9 mouse cellular contexts compared by ENCODE assay signal in genomic region chr1:90967583-90967982, GRCm38 (mm10). TPM values are rescaled to one million over a fixed set of nuclear protein-coding genes. Genes with fewer than 3 reads are reported as not detected.
DNase-seq lines count a peak whose midpoint lies in the region; ATAC-seq and TF ChIP-seq lines count a peak whose summit lies in the region.
"Had no signal": no experiment of that assay in that cellular context is flagged by ENCODE, and none has a peak within 500 bp of the region (broad histone marks: within the 10 kb centered on the region; RNA-seq: fewer than 3 reads in every experiment).

No protein-coding gene starts in this region.

- WGBS in heart, embryonic 14.5 days, result 46% methylated on average over 7 of the region's 7 CpGs
- 19% methylated on average over 7 of the region's 7 CpGs for WGBS in large intestine, adult 2 months
- WGBS in thymus, adult 2 months, result 93% methylated on average over 7 of the region's 7 CpGs
- 16% methylated on average over 7 of the region's 7 CpGs for WGBS in cerebellum, adult 2 months

- H3K9me3 ChIP-seq in heart, embryonic 14.5 days (ENCODE audit: control insufficient read depth, low read length), result no peaks in the 10 kb centered on the region

- no peaks in the 10 kb centered on the region; the same call in 1 of the 2 replicates for H3K27me3 ChIP-seq in heart, embryonic 14.5 days (ENCODE audit: control insufficient read depth, insufficient read depth, low read length)
- no peaks in the 10 kb centered on the region for H3K27me3 ChIP-seq in thymus, adult 2 months (ENCODE audit: control insufficient read depth, insufficient read depth, low read length)
- no peaks in the 10 kb centered on the region for H3K27me3 ChIP-seq in cerebellum, adult 2 months (ENCODE audit: control insufficient read depth, insufficient read depth, low read length)

- ATAC-seq in heart, embryonic 14.5 days (ENCODE audit: insufficient number of reproducible peaks, insufficient read depth, low FRiP score, low read depth), result peak; percentile 41; the same call in 1 of the 2 replicates

- no peaks in the 10 kb centered on the region for H3K36me3 ChIP-seq in heart, embryonic 14.5 days (ENCODE audit: control insufficient read depth, insufficient read depth, low read length)
- no peaks in the 10 kb centered on the region for H3K36me3 ChIP-seq in thymus, adult 2 months (ENCODE audit: control insufficient read depth, insufficient read depth, low read length)

- H3K4me1 ChIP-seq in heart, embryonic 14.5 days (ENCODE audit: control insufficient read depth in 2 of 2, insufficient read depth in 2 of 2, low read length in 2 of 2), result peaks cover 26 to 45% of the 10 kb centered on the region in 2 experiments
- H3K4me1 ChIP-seq in thymus, adult 2 months (replicated peaks; ENCODE audit: control insufficient read depth, insufficient read depth, low read length), result no peaks in the 10 kb centered on the region
- no peaks in the 10 kb centered on the region; the same call in 1 of the 2 replicates for H3K4me1 ChIP-seq in cerebellum, adult 2 months (ENCODE audit: control insufficient read depth, insufficient read depth, low read length)

- peak; percentile 26 for DNase-seq in gastrocnemius, adult 18-20 months (ENCODE audit: low spot score)
- no peak for DNase-seq in gastrocnemius, postnatal 36 days
- DNase-seq in adipocyte (ENCODE audit: low spot score), result peak; percentile 61
- DNase-seq in large intestine, adult 2 months (ENCODE audit: low read depth, low spot score), result peak; percentile 78
- DNase-seq in thymus, adult 2 months, result no peak
- no peak for DNase-seq in spleen, postnatal 4 days (ENCODE audit: low spot score in 2 of 2)
- no peak for DNase-seq in cerebellum, adult 2 months

- intact Hi-C loops in gastrocnemius, postnatal 36 days (cut with DNase I), result no loop called here

- H3K9ac ChIP-seq in heart, embryonic 14.5 days (ENCODE audit: low read length), result peak overlapping the region; percentile 53; the same call in 1 of the 2 replicates

- TF ChIP-seq CTCF in thymus, adult 2 months (IDR thresholded peaks at IDR 0.05; ENCODE audit: borderline replicate concordance, control insufficient read depth, extremely low read depth, insufficient read depth, low read length, poor library complexity), result no peak
- TF ChIP-seq CTCF in cerebellum, adult 2 months (IDR thresholded peaks at IDR 0.05; ENCODE audit: borderline replicate concordance, insufficient read depth, low read depth, low read length), result no peak

- peak overlapping the region; percentile 13 for H3K4me2 ChIP-seq in heart, embryonic 14.5 days (ENCODE audit: low read length)

- H3K27ac ChIP-seq in heart, embryonic 14.5 days (replicated peaks in 1 of 2; ENCODE audit: control insufficient read depth in 1 of 2, insufficient read depth in 1 of 2, low read depth in 2 of 2, low read length in 2 of 2), result peak overlapping the region; percentile 55 to 66; a peak in 3 of 4 replicates
- no peak overlapping the region for H3K27ac ChIP-seq in thymus, adult 2 months (ENCODE audit: control insufficient read depth, insufficient read depth, low read length)
- H3K27ac ChIP-seq in cerebellum, adult 2 months (ENCODE audit: insufficient read depth, low read length), result no peak overlapping the region

- H3K4me3 ChIP-seq in heart, embryonic 14.5 days (ENCODE audit: control insufficient read depth in 1 of 2, insufficient read depth in 1 of 2, low read depth in 1 of 2, low read length in 2 of 2), result no peak overlapping the region
- H3K4me3 ChIP-seq in thymus, adult 2 months (ENCODE audit: control insufficient read depth, insufficient read depth, low read length), result no peak overlapping the region
- no peak overlapping the region for H3K4me3 ChIP-seq in cerebellum, adult 2 months (replicated peaks; ENCODE audit: insufficient read depth, low read depth, low read length)

- TF ChIP-seq POLR2A in thymus, adult 2 months (IDR thresholded peaks at IDR 0.05; ENCODE audit: control insufficient read depth, extremely low read depth, insufficient read depth, low read length, poor library complexity), result no peak
- no peak for TF ChIP-seq POLR2A in cerebellum, adult 2 months (IDR thresholded peaks at IDR 0.05; ENCODE audit: borderline replicate concordance, insufficient read depth, low read length)

RNA-seq across cellular contexts. Expression of gene Rab17, which starts 1.9 kb away (rescaled TPM):
- total RNA-seq in gastrocnemius, adult 18-20 months (2021), result not detected
- not detected for total RNA-seq in gastrocnemius, postnatal 36 days (2021)
- polyA plus RNA-seq in heart, embryonic 14.5 days (2014; fragmentation: Nextera tagmentation; extraction: Ambion mirVana), result 2.5 and 2.7 TPM in 2 replicates
- polyA plus RNA-seq in large intestine, adult 2 months (2012; rRNA removed), result 42.0 and 47.8 TPM in 2 replicates
- polyA plus RNA-seq in thymus, adult 2 months (2012; rRNA removed), result 0.85 and 0.94 TPM in 2 replicates
- not detected in 2 replicates for polyA plus RNA-seq in cerebellum, adult 2 months (2012; rRNA removed)

RNA-seq across cellular contexts. Expression of gene Prlh, which starts 14.7 kb away (rescaled TPM):
- not detected for total RNA-seq in gastrocnemius, adult 18-20 months (2021)
- total RNA-seq in gastrocnemius, postnatal 36 days (2021), result not detected
- not detected in 2 replicates for polyA plus RNA-seq in heart, embryonic 14.5 days (2014; fragmentation: Nextera tagmentation; extraction: Ambion mirVana)
- polyA plus RNA-seq in large intestine, adult 2 months (2012; rRNA removed), result not detected in 2 replicates
- polyA plus RNA-seq in thymus, adult 2 months (2012; rRNA removed), result not detected in 2 replicates
- 1.1 TPM in 1 of 2 replicates, not detected in the other for polyA plus RNA-seq in cerebellum, adult 2 months (2012; rRNA removed)
- total RNA-seq: CH12.LX had no signal

RNA-seq across cellular contexts. Expression of gene Lrrfip1, which starts 31.0 kb away (rescaled TPM):
- 100 to 1,000 TPM; 119 to 121 TPM for total RNA-seq in gastrocnemius, adult 18-20 months (2021)
- 100 to 1,000 TPM; 159 to 165 TPM for total RNA-seq in gastrocnemius, postnatal 36 days (2021)
- 151 and 161 TPM in 2 replicates for polyA plus RNA-seq in heart, embryonic 14.5 days (2014; fragmentation: Nextera tagmentation; extraction: Ambion mirVana)
- 10.6 and 16.7 TPM in 2 replicates for polyA plus RNA-seq in large intestine, adult 2 months (2012; rRNA removed)
- 24.1 and 31.8 TPM in 2 replicates for polyA plus RNA-seq in thymus, adult 2 months (2012; rRNA removed)
- 50.7 and 52.3 TPM in 2 replicates for polyA plus RNA-seq in cerebellum, adult 2 months (2012; rRNA removed)

RNA-seq across cellular contexts. Expression of gene Mlph, which starts 52.7 kb away (rescaled TPM):
- total RNA-seq in gastrocnemius, adult 18-20 months (2021), result under 1 TPM; 0.21 to 0.32 TPM
- under 1 TPM; 0.20 to 0.22 TPM for total RNA-seq in gastrocnemius, postnatal 36 days (2021)
- 0.24 and 0.36 TPM in 2 replicates for polyA plus RNA-seq in heart, embryonic 14.5 days (2014; fragmentation: Nextera tagmentation; extraction: Ambion mirVana)
- 16.3 and 18.8 TPM in 2 replicates for polyA plus RNA-seq in large intestine, adult 2 months (2012; rRNA removed)
- polyA plus RNA-seq in thymus, adult 2 months (2012; rRNA removed), result 1.4 and 2.0 TPM in 2 replicates
- polyA plus RNA-seq in cerebellum, adult 2 months (2012; rRNA removed), result 2.5 and 3.3 TPM in 2 replicates
- total RNA-seq: CH12.LX had no signal

Comparison
In these comparisons a context has a peak if more than half of its experiments do, and no peak if none do; other contexts are left out.
1. DNase-seq: peak in gastrocnemius, adult 18-20 months (single experiment), adipocyte (single experiment) and large intestine, adult 2 months (single experiment); none in gastrocnemius, postnatal 36 days (0 of 2), thymus, adult 2 months (single experiment), spleen, postnatal 4 days (0 of 2) and cerebellum, adult 2 months (0 of 2).
2. H3K27ac ChIP-seq: peak in heart, embryonic 14.5 days (2 of 2); none in thymus, adult 2 months (single experiment) and cerebellum, adult 2 months (single experiment).
3. RNA of gene Rab17, which starts 1.9 kb away (polyA plus RNA-seq): 42.0 to 47.8 TPM in large intestine, adult 2 months; 2.5 to 2.7 TPM in heart, embryonic 14.5 days, 0.85 to 0.94 TPM in thymus, adult 2 months and not detected in cerebellum, adult 2 months; every median in the first group is over 10 times any median in the second.